Mouse (Mus musculus): ENCODE results near the gene 1500009L16Rik. TPM values are rescaled to one million over a fixed set of nuclear protein-coding genes. Genes with fewer than 3 reads are reported as not detected.
A peak's percentile ranks its signal among the peaks of the same experiment; 100 is the strongest.

Gene 1500009L16Rik
- polyA plus RNA-seq, 1 experiment from 2014 or later: 8.9 TPM

- no peak for ATAC-seq
- H3K27ac ChIP-seq (ENCODE audit: low read depth, low read length): no peak overlapping the region
- H3K4me3 ChIP-seq (ENCODE audit: low read depth, low read length): no peak overlapping the region
- no peaks in the 10 kb centered on the region for H3K27me3 ChIP-seq (replicated peaks; ENCODE audit: control insufficient read depth, insufficient read depth, low read length)
- H3K4me2 ChIP-seq (replicated peaks; ENCODE audit: low read depth): no peak overlapping the region
- TF ChIP-seq CTCF (IDR thresholded peaks at IDR 0.05; ENCODE audit: low read depth): no peak
- H3K4me1 ChIP-seq (replicated peaks; ENCODE audit: control insufficient read depth, insufficient read depth, low read length): no peaks in the 10 kb centered on the region
- 55% methylated on average over 3 of the region's 3 CpGs for WGBS
- no peaks in the 10 kb centered on the region for H3K9me3 ChIP-seq (ENCODE audit: control insufficient read depth)
- no peaks in the 10 kb centered on the region for H3K36me3 ChIP-seq (ENCODE audit: control insufficient read depth, insufficient read depth)
- no peak overlapping the region for H3K9ac ChIP-seq (ENCODE audit: low read depth, low read length)
Measured at GRCm38 (mm10) chr10:83709920-83710319, 12.7 kb upstream of the 1500009L16Rik start.

- WGBS: 37% methylated on average over 10 of the region's 10 CpGs
- no peak overlapping the region for H3K4me3 ChIP-seq (ENCODE audit: low read depth, low read length)
- no peak overlapping the region for H3K4me2 ChIP-seq (replicated peaks; ENCODE audit: low read depth)
- TF ChIP-seq CTCF (IDR thresholded peaks at IDR 0.05; ENCODE audit: low read depth): no peak
- H3K9ac ChIP-seq (ENCODE audit: low read depth, low read length): no peak overlapping the region
- no peaks in the 10 kb centered on the region for H3K9me3 ChIP-seq (ENCODE audit: control insufficient read depth)
- H3K27me3 ChIP-seq (replicated peaks; ENCODE audit: control insufficient read depth, insufficient read depth, low read length): no peaks in the 10 kb centered on the region
- no peaks in the 10 kb centered on the region for H3K36me3 ChIP-seq (ENCODE audit: control insufficient read depth, insufficient read depth)
- no peaks in the 10 kb centered on the region for H3K4me1 ChIP-seq (replicated peaks; ENCODE audit: control insufficient read depth, insufficient read depth, low read length)
- no peak overlapping the region for H3K27ac ChIP-seq (ENCODE audit: low read depth, low read length)
- ATAC-seq: no peak
Measured at GRCm38 (mm10) chr10:83711769-83712168, 10.9 kb upstream of the 1500009L16Rik start.

GRCm38 (mm10) chr10:83718855-83719474, 3.7 kb upstream of the 1500009L16Rik start:
- no peaks in the 10 kb centered on the region for H3K9me3 ChIP-seq (ENCODE audit: control insufficient read depth)
- no peak overlapping the region for H3K4me3 ChIP-seq (ENCODE audit: low read depth, low read length)
- no peaks in the 10 kb centered on the region for H3K36me3 ChIP-seq (ENCODE audit: control insufficient read depth, insufficient read depth)
- no peak overlapping the region for H3K9ac ChIP-seq (ENCODE audit: low read depth, low read length)
- 0 out of 2 replicates have a peak, but pooled peaks cover 3% of the 10 kb centered on the region for H3K4me1 ChIP-seq (replicated peaks; ENCODE audit: control insufficient read depth, insufficient read depth, low read length)
- no peak for TF ChIP-seq CTCF (IDR thresholded peaks at IDR 0.05; ENCODE audit: low read depth)
- H3K27ac ChIP-seq (ENCODE audit: low read depth, low read length): no peak overlapping the region
- no peak for ATAC-seq
- H3K27me3 ChIP-seq (replicated peaks; ENCODE audit: control insufficient read depth, insufficient read depth, low read length): no peaks in the 10 kb centered on the region
- 81% methylated on average over 12 of the region's 12 CpGs for WGBS
- no peak overlapping the region for H3K4me2 ChIP-seq (replicated peaks; ENCODE audit: low read depth)

- WGBS: under 1% methylated on average over 16 of the region's 23 CpGs
Measured at GRCm38 (mm10) chr10:83723055-83723454, 390 bp downstream of the 1500009L16Rik start.

GRCm38 (mm10) chr10:83724351-83725059, 1.8 kb downstream of the 1500009L16Rik start:
- WGBS: 85% methylated on average over 15 of the region's 15 CpGs
- no peaks in the 10 kb centered on the region for H3K9me3 ChIP-seq (ENCODE audit: control insufficient read depth)
- no peak for ATAC-seq
- no peak overlapping the region for H3K4me2 ChIP-seq (replicated peaks; ENCODE audit: low read depth)
- peak; percentile 60 for TF ChIP-seq CTCF (IDR thresholded peaks at IDR 0.05; ENCODE audit: low read depth)
- no peak overlapping the region for H3K9ac ChIP-seq (ENCODE audit: low read depth, low read length)
- H3K4me1 ChIP-seq (replicated peaks; ENCODE audit: control insufficient read depth, insufficient read depth, low read length): 0 out of 2 replicates have a peak, but pooled peaks cover 3% of the 10 kb centered on the region
- H3K27ac ChIP-seq (ENCODE audit: low read depth, low read length): no peak overlapping the region
- no peaks in the 10 kb centered on the region for H3K36me3 ChIP-seq (ENCODE audit: control insufficient read depth, insufficient read depth)
- H3K4me3 ChIP-seq (ENCODE audit: low read depth, low read length): no peak overlapping the region
- H3K27me3 ChIP-seq (replicated peaks; ENCODE audit: control insufficient read depth, insufficient read depth, low read length): no peaks in the 10 kb centered on the region

More at GRCm38 (mm10) chr10:83723055-83723454, 390 bp downstream of the 1500009L16Rik start:
- H3K4me3 ChIP-seq (ENCODE audit: low read depth, low read length): peak overlapping the region; percentile 63
- H3K9ac ChIP-seq (ENCODE audit: low read depth, low read length): peak overlapping the region; percentile 44; the same call in 1 of the 2 replicates
- TF ChIP-seq CTCF (IDR thresholded peaks at IDR 0.05; ENCODE audit: low read depth): no peak
- no peak overlapping the region for H3K27ac ChIP-seq (ENCODE audit: low read depth, low read length)
- no peak; the same call in 1 of the 2 replicates for ATAC-seq
- no peaks in the 10 kb centered on the region for H3K9me3 ChIP-seq (ENCODE audit: control insufficient read depth)
- peak overlapping the region; percentile 96 for H3K4me2 ChIP-seq (replicated peaks; ENCODE audit: low read depth)
- H3K36me3 ChIP-seq (ENCODE audit: control insufficient read depth, insufficient read depth): no peaks in the 10 kb centered on the region
- 0 out of 2 replicates have a peak, but pooled peaks cover 3% of the 10 kb centered on the region for H3K4me1 ChIP-seq (replicated peaks; ENCODE audit: control insufficient read depth, insufficient read depth, low read length)
- H3K27me3 ChIP-seq (replicated peaks; ENCODE audit: control insufficient read depth, insufficient read depth, low read length): no peaks in the 10 kb centered on the region

GRCm38 (mm10) chr10:83726164-83726563, 3.5 kb downstream of the 1500009L16Rik start:
- no peak for TF ChIP-seq CTCF (IDR thresholded peaks at IDR 0.05; ENCODE audit: low read depth)
- no peak overlapping the region for H3K27ac ChIP-seq (ENCODE audit: low read depth, low read length)
- H3K36me3 ChIP-seq (ENCODE audit: control insufficient read depth, insufficient read depth): no peaks in the 10 kb centered on the region
- WGBS: 61% methylated on average over 11 of the region's 11 CpGs
- H3K9ac ChIP-seq (ENCODE audit: low read depth, low read length): no peak overlapping the region
- ATAC-seq: no peak
- H3K4me1 ChIP-seq (replicated peaks; ENCODE audit: control insufficient read depth, insufficient read depth, low read length): 0 out of 2 replicates have a peak, but pooled peaks cover 3% of the 10 kb centered on the region
- no peak overlapping the region for H3K4me3 ChIP-seq (ENCODE audit: low read depth, low read length)
- H3K4me2 ChIP-seq (replicated peaks; ENCODE audit: low read depth): peak overlapping the region; percentile 6; the same call in 1 of the 2 replicates
- no peaks in the 10 kb centered on the region for H3K9me3 ChIP-seq (ENCODE audit: control insufficient read depth)
- no peaks in the 10 kb centered on the region for H3K27me3 ChIP-seq (replicated peaks; ENCODE audit: control insufficient read depth, insufficient read depth, low read length)
